Mouse (Mus musculus) layer of hippocampus, adult 9-11 months (tissue): ENCODE results near the gene Rps16.
"Not testable (repeated sequence)": the region's sequence is repeated elsewhere in the genome, so short reads cannot be mapped to it uniquely, and the experiment has no call there.

Experiments used
- DNase-seq: peaks from one replicate; pipeline ENCODE4 v3.0.0; 2022

The Rps16 gene

DNA sequence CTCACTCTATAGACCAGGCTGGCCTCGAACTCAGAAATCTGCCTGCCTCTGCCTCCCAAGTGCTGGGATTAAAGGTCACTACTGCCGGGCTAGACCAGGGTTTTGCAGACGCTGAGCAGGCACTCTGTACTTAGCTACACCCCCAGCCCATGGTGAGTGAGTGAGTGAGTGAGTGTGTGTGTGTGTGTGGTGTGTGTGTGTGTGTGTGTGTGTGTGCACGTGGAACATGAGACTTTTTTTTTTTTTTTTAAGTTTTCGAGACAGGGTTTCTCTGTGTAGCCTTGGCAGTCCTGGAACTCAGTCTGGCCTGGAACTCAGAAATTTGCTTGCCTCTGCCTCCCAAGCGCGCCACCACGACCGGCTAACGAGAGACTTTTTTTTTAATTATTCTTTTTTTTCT lies 24.2 kb downstream of the Rps16 start:
- DNase-seq, result no peak

DNA sequence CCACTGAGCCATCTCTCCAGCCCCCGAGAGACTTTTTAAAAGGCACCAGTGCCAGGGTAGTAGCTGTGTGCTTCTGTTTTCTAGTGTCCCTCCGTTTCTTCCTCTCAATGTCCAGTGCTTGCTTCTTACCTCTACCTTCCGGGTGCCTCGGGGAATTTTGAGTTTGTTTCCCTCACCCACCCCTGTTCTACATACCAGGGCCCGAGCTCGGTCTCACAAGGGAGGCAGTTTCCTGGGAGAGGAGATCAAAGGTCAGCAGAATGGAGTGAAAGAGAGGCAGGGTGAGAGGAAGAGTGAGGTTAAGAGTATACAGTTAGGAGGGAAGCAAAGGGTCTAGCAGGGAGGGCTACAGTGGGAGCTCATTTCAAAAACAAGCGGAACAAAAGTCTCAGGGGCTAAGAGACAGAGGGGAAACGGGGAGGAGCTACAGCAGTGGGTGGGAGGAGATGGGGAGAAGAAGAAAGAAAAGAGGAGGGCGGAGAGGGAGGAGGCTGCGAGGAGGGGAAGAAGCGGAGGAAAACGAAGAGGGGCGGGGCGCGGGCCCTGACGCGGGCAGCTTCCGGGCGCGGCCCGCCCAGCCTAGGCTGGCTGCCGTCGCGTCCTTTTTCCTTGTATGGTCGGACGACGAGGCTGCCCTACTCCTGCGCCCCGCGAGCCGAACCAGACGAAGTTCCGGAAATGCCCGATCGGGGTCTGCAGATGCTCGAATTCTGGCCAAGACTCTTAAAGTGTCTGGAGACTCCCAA lies 24.9 kb downstream of the Rps16 start:
- DNase-seq, result peak; percentile 88

DNA sequence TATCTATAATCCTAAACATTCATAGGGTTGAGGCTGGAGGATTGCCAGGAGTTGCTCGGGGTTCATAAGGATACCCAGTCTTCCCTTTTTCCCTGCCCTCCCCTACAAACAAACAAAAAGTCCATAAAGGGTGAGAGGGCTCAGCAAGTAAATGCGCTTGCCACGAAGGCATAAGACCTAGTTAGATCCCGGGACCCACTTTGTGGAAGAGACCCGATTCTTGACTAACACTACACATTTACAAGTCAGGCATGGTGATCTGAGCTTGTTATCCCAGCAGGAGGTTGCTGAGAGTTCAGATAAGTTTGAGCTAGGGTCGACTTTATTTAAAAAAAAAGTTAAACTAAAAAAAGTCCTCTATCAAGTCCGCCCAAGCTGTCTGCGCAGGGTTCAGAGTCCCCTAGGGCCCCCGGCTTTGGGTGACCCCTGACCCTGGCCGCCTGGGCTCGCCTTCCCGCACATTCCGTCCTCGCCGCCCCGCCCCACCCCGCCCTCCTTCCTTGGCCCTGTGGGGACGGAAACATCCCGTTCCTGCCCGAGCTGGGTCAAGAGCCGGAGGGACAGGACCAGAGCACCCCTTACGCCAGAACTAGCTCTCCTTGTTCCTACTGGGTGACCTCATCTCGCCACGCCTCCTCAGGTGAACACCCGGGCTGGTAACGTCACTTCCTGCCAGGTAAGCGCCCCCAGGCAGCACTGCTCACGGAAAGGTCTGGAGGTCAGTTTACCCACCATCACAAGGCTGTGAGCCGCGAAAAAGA lies 25.7 kb downstream of the Rps16 start:
- DNase-seq, result no peak

DNA sequence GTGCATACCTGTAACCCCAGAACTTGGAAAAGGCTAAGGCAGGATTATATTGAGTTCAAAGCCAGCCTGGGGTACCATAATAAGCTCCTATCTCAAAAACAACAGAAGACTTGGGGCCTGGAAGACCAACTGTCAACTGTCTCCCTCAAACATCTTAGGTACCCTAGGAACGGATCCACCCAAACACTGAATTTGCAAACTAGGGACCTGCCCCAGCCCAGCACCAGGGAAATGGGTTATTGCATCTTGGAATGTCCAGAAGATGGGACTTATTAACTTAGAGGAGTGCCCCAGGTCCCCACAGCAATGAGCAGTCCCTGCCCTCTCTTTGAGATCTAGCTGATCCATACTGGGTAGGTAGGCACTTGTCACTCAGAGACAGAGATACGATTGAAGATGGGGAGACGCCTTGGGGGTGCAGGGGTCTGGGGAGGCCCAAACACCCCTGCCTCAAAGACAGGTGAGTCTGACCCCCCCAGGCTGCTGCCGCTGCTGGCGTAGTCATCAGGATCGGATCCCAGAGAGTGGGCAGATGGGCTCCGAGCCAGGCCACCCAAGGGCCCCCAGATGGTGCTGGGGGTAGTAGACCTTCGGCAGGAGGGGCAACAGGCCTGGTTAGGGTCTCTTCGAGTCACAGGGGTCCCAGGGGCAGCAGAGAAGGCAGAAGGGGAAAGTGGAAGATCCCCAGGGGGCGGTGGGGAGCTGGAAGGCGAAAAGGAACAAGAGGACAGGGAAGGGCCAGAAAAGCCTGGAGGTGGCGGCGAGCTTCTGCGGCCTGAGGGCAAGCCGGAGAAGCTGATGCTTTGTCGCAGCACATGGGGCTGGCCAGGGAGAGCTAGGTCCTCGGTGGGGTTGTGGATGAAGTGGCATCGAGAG lies 27.0 kb downstream of the Rps16 start:
- DNase-seq, result no peak

DNA sequence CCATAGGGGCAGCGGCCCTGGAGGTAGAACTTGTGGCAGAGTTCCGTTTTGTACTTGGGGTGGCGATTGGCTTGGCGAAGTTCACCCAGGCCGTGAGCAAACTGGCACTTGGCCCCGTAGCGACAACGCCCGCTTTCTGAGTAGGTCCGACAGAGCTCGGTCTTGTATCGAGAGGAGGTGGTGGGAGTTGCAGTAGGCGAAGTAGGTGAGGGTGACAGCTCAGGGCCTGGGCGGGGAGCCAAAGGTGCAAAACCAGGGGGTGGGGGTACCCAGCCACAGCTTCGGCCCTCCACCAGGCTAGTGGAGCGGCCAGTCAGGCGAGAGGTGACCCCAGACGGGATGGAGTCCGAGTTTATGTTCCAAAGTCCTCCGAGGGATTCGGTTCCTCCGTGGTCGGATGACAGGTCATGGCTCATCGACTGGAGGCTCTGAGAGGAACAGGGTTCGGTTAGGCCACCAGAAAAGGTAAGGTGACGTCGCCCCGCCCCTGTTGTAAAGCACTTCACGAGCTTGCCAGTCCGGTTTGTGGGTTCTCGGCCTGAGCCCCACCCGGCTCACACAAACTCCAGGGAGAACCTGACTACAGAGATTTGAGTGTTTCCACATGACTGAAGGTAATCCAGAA lies 27.7 kb downstream of the Rps16 start:
- no peak for DNase-seq

DNA sequence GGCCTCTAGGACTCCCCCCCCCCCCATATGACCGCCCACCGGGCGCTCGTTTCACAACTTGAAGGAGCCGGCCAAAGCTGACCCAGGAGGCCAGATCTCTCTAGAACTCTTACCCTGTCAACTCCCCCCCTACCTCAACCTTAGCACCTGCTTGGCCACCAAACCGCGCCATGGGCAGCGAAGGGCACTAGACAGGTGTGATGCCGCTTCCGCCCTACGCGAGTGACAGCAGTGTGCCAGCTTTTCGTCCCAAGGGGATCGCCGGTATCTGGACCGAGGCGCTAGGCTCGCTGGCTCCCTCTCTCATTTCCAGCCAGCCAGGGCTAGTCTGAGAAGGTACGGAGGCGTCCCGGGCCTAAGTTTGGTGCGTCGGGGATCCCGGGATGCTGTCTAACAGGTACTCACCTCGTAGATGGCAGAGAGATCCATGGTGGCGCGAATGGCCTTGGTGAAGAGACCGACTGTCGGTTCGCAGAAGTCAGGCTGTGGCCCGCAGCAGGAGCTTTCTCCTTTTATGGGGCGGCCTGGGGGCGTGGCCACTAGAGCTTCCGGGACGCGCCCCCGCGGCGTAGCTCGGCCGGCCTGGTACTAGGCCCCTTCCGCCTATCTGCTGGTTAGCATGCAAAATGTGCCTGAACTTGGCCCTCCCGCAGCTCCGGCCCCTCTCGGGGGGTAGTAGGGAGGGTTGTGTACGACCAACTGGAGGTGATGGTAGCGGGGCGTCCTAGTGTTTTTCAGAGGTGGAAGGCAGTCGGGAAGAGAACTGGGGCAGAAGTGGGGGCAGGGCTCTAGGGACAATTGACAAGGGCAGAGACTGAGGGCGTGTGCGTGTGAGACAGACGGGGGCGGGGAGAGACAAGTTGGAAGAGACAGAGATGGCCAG lies 28.6 kb downstream of the Rps16 start:
- peak; percentile 92 for DNase-seq

DNA sequence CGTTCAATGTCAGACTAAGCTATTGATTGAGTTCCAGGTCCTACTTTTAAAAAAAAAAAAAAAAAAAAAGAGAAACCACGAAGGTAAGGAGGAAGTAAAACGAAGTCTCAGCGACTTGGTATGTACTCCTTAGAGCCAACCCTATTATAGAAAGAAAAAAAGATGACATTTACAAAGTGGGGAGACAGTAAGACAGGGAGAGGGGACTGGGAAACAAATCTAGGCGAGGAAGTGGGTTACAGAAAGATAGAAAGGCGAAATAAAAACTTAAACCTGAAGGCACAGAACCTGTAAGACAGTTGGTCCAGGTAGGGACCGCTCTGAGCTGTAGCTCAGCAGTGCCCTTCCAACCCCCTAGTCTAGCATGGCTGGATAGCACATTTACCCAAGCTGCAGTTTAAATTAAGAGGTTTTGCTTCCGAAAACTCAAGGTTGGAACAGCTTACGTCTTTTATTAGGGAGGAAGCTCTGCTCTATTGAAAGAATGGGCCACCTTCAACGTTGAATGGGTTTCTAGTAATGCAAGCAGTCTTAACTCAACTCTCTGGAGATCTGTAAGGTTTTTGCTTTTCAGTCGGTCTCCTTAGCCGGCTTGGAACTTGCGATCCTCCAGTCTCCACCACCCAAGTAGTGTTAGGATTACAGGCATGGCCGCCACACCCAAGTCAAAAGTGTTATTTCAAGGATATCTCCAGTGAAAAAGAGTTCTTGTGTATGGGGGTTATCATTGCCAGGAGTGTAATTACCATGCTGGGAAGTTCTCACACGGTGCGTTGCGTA lies 30.0 kb downstream of the Rps16 start, which contains the start of gene Zfp36:
Zfp36 (minus strand) TSS at position 17 of the 780 bp plus-strand sequence.
- DNase-seq, result no peak

DNA sequence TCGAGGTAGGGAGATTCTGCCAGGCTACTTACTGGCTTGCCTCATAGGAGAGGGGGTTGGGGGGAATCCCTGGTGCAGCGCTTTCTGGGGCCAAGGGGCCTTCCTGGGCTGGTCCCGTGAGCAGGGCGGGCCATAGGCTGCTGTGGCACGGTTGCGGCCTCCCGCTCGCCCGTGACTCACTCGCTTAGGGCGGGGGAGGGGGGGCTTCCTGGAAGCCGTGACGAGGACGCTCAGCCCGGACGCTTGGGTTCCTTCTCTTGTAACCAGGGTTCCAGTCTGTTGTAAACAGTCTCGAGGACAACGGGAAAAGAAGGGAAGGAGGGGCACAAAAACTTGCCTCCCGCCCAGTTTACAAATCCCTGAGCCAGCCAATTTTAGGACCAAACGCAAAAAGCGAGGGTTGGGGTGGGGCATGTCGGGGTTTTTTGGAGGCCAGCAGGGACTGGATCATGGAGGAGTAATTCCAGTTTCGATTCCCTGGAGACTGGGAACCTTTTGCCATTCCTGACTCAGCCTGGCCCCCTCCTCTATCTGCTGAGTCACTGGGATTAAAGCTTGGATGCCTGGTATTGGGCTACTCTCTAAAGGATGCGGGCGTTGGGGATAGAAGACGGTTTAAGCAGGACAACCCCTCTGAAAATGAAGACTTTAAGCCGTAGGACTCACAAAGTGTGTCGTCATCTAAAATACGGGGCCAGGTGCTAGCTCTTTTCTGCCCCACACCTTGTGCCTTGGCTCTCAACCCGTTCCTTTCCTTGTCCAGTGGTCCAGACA lies 30.8 kb downstream of the Rps16 start:
- DNase-seq, result no peak

DNA sequence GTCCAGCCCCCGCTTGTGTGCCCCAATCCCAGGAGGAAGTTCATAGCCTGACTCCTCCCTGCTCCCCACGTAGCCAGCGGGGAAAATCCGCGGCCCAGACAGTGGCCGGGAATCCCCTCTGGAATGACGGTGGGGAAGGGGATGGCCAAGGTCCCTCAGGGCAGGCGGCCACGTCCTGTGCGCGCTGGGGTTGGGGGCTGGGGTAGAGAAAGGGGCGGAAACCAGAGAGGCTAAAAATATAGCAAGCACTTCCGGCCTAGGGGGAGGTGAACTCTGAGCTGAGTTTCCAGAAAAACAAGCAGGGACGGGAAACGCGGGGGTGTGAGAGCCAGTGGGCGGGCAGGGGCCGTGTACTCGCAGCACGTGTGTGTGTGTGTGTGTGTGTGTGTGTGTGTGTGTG lies 31.5 kb downstream of the Rps16 start:
- DNase-seq, result peak; percentile 75

DNA sequence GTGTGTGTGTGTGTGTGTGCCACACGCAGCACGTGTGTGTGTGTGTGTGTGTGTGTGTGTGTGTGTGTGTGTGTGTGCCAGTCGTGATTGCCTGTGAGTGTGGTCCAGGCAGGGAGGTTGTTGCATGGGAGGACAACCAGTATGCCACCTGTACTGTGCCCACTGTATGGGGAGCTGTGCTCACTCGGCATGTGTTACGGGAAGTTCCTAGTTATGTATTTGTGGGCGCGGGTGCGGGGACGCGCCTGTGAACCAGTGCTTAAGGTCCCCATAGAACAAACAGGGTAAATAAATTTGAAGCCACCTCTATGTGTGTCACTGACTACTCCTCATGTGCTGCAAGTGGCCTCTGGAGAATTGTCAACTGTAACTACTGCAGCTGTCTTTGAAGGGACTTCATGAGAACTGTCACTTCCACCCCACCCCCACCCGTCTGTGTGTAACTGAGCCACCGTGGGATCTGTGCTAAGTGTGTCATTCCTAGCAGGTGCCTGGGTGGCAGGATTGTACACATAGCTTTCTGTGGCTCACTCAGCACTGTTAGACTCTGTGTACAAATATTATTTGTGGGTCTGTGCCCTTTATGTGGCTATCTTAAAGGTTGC lies 32.0 kb downstream of the Rps16 start:
- no peak for DNase-seq

DNA sequence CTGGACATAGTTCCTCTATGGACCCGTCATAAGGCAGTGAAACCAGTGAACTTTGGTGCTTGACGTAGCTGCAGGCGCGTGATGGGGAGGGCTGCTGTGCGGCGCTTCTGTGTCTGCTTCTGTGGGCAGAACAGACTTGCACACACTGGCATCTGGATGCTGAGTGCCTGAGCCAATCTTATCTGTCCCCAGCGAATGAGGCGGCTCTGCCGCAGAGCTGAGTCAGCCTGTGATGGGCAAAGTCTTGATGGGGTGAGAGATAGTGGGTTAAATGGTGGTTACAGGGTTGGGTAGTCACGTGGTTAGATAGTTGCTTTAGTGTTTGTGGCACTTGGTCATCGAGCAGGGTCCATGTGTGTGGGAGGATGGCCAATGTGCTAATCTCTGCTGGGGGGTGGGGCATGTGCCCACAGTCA lies 32.5 kb downstream of the Rps16 start:
- DNase-seq, result peak; percentile 94

DNA sequence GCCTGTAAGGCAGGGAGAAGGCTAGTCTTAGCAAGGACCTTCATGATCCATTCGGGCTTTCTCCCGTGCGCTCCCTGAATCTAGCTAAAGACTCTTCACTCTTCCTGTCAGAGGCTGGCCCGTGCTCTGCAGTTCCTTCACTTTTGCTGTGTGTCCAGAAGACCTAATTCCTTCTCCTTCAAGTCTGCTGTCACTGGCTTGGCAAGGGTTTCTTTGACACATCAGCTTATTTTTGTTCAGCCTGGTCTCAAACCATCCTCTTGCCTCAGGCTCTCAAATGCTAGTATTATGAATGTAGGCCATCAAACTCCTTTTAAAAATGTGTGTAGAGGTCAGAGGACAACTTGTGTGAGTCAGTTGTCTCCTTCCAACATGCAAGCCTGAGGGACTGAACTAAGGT lies 33.2 kb downstream of the Rps16 start:
- no peak for DNase-seq

DNA sequence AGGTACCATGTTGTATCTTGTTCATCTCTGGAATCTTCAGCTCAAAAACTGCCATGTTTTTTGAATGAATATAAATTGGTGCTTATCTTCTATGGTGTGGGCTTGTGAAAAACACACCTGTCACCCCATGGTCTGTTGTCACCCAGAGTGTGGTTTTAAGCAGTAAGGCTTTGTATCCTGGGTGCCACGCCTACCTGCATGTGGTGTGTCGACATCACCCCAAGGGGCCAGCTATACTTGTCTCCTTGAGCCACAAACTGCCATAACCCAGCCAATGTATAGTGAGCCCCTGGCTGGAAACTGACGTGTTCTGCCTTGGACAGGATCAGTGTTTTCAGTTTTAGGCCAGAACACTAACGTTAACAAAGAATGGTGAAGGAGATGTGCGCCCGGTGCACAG lies 33.7 kb downstream of the Rps16 start:
- DNase-seq, result no peak

DNA sequence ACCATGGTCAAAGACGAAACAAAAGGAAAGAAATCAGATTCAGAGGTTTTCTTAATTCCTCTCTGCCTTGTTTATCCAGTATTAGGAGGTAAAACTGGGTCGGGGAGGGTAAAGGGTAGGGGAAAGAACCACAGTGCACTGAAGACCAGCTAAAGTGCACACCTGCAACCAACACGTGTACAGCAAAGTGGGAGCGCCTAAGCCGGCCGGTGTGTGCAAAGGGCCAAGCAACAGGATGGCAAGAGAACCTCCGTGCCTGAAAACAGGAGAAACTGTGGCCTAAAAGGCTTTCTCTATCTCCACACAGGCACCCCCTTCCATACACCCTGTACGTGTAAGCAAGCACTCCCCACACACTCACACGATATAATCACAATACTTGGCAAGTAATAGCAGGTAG lies 34.7 kb downstream of the Rps16 start:
- no peak for DNase-seq

DNA sequence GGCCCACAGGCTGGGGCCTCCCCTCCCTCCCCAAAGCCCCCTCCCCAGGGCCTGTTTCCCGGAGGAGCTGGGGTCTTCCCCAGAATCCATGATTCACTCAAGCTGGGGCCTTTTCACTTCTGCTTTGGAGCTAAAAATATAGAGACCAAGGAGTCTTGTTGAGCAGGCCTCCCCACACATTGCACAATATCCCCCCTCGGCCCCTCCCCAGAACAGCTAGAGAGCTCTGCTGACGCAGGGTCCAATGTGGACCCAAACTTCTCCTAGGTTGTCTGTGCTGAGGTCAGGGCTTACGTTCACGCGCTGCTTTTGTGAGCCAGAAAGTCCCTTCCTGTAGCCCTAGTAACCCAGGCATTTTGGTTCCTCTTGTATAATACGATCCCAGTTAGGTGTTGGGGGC lies 35.6 kb downstream of the Rps16 start:
- peak; percentile 91 for DNase-seq

DNA sequence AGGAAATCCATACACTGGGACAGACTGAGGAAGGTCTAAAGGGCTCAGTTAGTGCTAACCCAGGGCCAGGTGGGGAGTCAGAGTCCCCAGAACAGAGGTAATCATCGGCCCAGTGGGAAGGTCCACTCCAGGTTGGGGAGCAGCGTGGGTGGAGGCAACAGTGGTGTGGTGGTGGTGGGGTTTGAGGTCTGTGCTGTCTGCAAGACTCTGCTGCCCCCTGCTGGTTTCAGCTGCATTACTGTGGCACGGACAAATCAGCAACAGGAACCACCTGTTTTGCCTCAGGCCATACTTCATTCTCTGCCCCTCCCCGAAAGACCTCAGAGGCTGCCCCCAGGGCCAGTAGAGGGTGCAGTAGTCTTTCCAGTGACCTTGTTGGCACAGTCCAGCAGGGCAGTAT lies 36.0 kb downstream of the Rps16 start:
- peak; percentile 79 for DNase-seq

DNA sequence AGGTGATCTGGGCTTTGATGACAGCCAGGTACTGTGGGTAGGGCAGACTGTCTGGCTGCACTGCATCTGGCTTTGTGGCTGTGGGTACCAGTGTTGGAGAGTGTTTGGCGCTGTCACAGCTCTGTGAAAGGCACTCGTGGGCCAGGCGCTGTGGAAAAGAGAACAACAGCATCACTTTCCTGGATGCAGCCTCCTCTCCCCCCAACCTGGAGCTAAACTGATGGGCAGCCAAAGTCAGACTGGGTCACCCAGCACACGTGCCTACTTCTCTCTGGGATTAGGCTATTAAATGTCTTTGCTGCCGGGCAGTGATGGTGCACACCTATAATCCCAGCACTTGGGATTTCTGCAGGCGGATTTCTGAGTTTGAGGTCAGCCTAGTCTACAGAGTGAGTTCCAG lies 36.4 kb downstream of the Rps16 start:
- DNase-seq, result not testable (repeated sequence)

DNA sequence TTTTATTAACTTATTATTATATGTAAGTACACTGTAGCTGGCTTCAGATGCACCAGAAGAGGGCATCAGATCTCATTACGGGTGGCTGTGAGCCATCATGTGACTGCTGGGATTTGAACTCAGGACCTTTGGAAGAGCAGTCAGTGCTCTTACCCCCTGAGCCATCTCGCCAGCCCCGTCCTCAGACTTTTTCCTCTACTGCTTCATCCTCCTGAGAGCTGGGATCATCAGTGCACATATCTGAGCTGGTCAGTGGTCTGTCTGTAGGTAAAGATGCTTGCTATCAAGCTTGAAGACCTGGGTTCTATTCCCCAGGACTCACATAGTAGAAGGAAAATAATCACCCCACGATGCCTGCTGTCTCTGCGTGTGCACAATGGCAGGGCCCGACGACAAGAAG lies 36.9 kb downstream of the Rps16 start:
- not testable (repeated sequence) for DNase-seq

DNA sequence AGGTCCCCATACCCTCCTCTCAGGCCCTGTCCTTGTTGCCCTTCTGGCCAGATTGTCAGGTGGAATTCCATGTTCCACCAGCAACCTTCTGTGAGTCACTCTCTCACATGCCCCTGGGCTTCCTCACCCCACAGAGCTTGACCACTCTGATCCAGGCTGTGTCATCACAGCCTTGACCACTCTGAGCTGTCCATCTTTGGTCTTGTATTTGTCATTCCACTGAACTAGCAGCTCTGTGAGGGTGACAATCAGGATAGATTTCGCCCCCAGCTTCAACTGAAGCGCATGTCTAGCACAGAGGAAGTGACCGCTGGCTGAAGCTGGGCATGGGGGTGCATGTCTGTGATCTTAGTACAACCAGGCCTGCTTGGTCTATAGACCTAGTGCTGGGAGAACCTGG lies 39.9 kb downstream of the Rps16 start:
- no peak for DNase-seq
